Mouse (Mus musculus): ENCODE data around the gene Itln1. TPM values are rescaled to one million over a fixed set of nuclear protein-coding genes. Genes with fewer than 3 reads are reported as not detected.

Itln1 gene
- not detected for total RNA-seq (2021)
- long read RNA-seq, experiment 1 = 0 reads
- long read RNA-seq, experiment 2 = 0 reads

- no peak for DNase-seq (ENCODE audit: low spot score in 2 of 2)
Observed at GRCm38 (mm10) chr1:171535194-171535593, at the start of gene Itln1. TSS of gene Itln1 (minus strand) at chr1:171535294.

- DNase-seq (ENCODE audit: low spot score in 2 of 2) = no peak
Observed at GRCm38 (mm10) chr1:171584584-171584983, 49.5 kb upstream of the Itln1 start.

GRCm38 (mm10) chr1:171577168-171577567, 42.1 kb upstream of the Itln1 start:
- DNase-seq (ENCODE audit: low spot score in 2 of 2) = no peak

- no peak for DNase-seq (ENCODE audit: low spot score in 2 of 2)
Observed at GRCm38 (mm10) chr1:171568436-171568835, 33.3 kb upstream of the Itln1 start.

DNA sequence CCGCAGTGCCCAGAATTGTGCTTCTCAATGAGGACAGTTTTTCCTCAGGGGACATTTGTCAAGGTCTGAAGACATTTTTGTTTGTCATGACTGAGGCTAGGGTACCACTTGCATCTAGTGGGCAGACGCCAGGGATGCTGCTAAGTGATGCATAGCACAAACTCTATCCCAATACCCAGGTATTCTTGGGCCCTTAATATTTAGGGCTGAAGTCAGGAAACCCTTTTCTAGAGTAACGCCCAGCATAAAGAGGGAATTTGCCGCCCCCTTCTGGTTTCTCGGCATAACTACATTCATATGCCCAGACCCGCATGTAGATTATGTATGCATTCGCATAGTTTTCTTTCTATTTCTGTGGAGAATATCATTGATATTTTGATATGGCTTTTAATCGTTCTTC, 31.7 kb upstream of the Itln1 start:
- DNase-seq (ENCODE audit: low spot score in 2 of 2) = peak in 1 of 2 experiments; percentile 26

DNA sequence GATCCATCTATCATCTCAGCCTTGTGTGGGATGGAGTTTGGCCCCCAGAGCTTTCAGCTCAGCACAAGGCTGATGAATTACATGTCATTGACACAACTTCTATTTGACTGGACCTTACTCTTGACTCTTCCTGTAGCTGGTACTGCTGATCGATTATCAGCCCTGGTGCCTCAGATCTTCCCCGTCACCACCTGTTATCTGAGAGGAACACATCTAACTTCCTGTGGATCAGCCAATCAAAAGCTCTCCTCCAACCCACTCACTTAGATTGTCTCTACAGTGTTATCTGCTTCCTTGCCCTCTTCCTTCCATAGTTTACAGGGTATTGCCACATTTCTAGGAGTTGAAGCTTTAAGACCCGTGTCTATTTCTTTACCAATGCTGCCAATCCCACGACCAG, 30.8 kb upstream of the Itln1 start:
- DNase-seq (ENCODE audit: low spot score in 2 of 2) = no peak

GRCm38 (mm10) chr1:171564247-171564646, 29.2 kb upstream of the Itln1 start:
- no peak for DNase-seq (ENCODE audit: low spot score in 2 of 2)

DNA sequence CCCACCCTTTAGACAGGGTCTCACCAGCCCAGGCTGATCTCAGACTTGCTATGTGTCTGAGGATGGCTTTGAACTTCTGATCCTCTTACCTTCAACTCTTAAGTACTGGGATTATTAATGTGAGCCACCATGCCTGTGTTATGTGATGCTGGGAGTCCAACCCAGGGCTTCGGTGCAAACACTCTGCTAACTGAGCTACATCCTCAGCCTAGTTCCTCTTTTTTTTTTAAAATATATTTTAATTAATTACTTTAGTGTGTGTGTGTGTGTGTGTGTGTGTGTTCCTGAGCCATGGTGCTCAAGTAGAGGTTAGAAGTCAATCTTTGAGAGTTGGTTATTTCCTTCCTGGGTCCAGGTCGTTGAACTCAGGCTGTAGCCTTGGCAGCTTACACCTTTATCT, 27.9 kb upstream of the Itln1 start:
- DNase-seq (ENCODE audit: low spot score in 2 of 2) = no peak

DNA sequence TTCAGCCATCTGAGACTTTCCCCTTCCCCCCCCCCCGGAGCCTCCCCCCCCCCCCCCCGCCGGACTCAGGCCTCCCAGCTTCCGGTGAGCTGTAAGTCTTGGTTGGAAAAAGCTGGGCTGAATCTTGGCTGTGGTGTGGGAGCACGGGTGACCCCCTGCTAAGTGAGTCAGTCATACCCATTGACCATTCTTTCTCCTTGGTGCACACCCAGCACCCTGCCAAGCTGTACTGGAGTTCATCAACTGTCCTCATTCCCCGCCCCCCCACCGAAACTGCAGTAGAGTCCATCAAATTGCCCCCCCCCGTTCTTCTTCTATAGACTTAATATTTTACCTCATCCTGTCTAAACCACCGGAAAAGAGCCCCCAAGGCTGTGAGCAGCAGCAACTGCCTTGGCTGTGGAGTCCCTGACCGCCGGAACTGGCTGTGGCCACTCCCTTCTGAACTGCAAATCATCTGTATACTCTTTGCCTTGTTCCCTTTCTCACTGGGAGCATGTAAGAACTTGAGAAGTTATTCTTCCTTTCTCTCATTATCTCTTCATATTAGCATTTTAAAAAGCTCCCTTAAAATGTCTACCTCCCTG, 26.6 kb upstream of the Itln1 start:
- no peak for DNase-seq (ENCODE audit: low spot score in 2 of 2)

- DNase-seq (ENCODE audit: low spot score in 2 of 2) = no peak
Observed at GRCm38 (mm10) chr1:171561200-171561599, 26.1 kb upstream of the Itln1 start.

DNA sequence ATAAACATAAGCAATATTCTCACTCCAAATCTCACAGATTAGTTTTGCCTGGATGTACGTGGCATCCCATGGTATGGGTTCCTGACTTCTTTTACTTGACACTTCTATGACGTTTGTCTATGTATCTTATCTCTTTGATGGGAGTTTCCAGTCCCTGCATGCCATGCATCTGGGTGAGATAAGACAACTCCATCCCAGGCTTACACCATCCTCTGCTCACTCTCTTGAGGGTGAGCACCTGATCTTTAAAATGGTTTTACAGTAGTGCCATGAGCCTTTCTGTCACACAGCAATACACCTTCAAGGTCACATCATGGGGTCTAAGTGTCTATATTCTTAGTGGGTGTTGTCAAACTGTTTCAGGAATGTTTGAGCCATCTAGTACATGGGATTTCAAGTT, 25.2 kb upstream of the Itln1 start:
- DNase-seq (ENCODE audit: low spot score in 2 of 2) = no peak

- no peak for DNase-seq (ENCODE audit: low spot score in 2 of 2)
Observed at GRCm38 (mm10) chr1:171558898-171559297, 23.8 kb upstream of the Itln1 start, which contains the start of gene Cd244a. TSS of gene Cd244a (plus strand) at chr1:171559193.

DNA sequence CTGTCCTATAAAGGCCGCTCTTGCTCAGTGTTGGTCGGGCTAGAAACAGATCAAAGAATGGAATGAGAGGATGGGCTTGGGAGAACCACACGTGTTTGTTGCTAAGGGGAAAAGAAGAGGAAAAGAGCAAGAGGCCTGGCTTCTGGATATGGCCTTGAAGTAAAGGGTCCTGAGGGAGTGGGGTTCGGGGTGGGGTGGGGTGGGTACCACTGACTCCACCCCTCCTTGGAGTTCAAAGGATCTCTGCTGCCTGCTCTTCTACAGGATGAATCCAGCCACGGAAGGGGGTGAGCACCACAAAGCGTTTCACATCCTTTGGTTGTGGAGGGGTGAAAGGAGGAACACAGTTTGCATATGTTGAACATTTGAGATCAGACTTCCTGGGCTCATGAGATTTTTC, 23.3 kb upstream of the Itln1 start:
- DNase-seq (ENCODE audit: low spot score in 2 of 2) = no peak

- DNase-seq (ENCODE audit: low spot score in 2 of 2) = no peak
Observed at GRCm38 (mm10) chr1:171556366-171556765, 21.3 kb upstream of the Itln1 start.

- DNase-seq (ENCODE audit: low spot score in 2 of 2) = no peak
Observed at GRCm38 (mm10) chr1:171553359-171554341, 18.6 kb upstream of the Itln1 start.

GRCm38 (mm10) chr1:171552230-171552629, 17.1 kb upstream of the Itln1 start:
- no peak for DNase-seq (ENCODE audit: low spot score in 2 of 2)

- no peak for DNase-seq (ENCODE audit: low spot score in 2 of 2)
Observed at GRCm38 (mm10) chr1:171551326-171551725, 16.2 kb upstream of the Itln1 start.

DNA sequence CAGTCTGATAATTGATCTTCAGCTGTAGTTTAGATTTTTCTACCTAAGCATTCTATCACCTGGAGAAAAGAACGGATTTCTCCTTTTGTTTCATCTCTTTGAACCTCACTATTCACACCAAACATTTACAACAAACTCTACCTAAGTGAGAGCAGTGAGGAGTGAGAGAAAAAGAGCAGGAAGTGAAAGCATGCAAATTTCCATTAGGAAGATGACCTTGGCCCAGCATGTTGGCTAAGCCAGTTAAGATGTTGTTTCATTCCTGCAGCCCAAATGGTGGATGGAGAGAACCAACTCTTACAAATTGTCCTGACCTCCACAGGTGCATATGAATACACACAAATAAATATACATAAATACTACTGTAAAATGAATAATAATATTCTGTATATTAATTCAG, 5.6 kb upstream of the Itln1 start:
- DNase-seq (ENCODE audit: low spot score in 2 of 2) = no peak

DNA sequence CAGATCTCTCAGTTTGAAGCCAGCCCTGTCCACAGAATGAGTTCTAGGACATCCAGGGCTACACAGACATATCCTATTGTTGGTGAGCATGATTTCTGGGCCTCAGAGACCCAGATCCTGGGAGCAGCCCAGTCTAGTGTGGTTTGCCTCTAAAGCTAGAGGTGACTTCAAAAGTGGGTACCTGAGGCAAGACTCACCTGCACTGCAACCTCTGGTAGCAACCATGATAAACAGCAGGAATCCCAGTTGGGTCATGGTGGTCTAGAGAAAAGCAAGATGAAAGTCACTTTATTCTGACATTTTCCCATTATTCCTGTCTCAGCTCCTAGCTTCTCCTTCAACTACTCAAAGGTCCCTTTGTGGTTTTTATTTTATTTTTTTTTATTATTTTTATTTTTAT, 537 bp downstream of the Itln1 start:
- no peak for DNase-seq (ENCODE audit: low spot score in 2 of 2)

DNA sequence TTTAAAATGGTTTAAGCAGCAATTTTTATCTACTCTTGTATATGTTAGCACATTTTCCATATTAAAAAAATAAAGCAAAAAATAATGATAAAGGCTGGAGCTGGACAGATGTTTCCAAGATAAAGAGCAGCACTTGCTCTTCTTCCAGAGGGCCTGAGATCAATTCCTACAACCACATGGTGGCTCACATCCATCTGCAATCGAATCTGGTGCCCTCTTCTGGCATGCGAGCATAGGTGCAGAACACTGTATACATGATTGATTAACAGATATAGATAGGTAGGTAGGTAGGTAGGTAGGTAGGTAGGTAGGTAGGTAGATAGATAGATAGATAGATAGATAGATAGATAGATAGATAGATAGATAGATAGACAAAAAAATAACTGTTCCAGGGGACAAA, 2.3 kb downstream of the Itln1 start:
- no peak for DNase-seq (ENCODE audit: low spot score in 2 of 2)

GRCm38 (mm10) chr1:171531367-171531766, 3.7 kb downstream of the Itln1 start:
- DNase-seq (ENCODE audit: low spot score in 2 of 2) = no peak

GRCm38 (mm10) chr1:171515557-171515956, 19.5 kb downstream of the Itln1 start:
- no peak for DNase-seq (ENCODE audit: low spot score in 2 of 2)
